Mouse (Mus musculus) liver, embryonic 12.5 days (tissue): ENCODE data around the gene Zfp106. TPM values are rescaled to one million over a fixed set of nuclear protein-coding genes. Genes with fewer than 3 reads are reported as not detected.

Source experiments
- ATAC-seq: fragments of 200-750 bp; cut with Nextera tagmentation; 2 replicates; pipeline ENCODE4 v1.8.0; 2017; ENCODE audit warnings: moderate number of reproducible peaks, mild to moderate bottlenecking, moderate library complexity
- H3K27ac ChIP-seq: fragments of 300-500 bp; sonication (generic); 2 replicates; pipeline ENCODE4 v1.5.1; 2016; ENCODE audit warnings: mild to moderate bottlenecking
- H3K27me3 ChIP-seq: fragments of 300-500 bp; sonication (generic); replicated peaks from 2 replicates; pipeline ENCODE4 v1.6.1; 2016; ENCODE audit warnings: mild to moderate bottlenecking, moderate library complexity
- H3K36me3 ChIP-seq: fragments of 300-500 bp; sonication (generic); 2 replicates; pipeline ENCODE4 v1.6.1; 2016; ENCODE audit warnings: mild to moderate bottlenecking, moderate library complexity
- H3K4me1 ChIP-seq: fragments of 300-500 bp; sonication (generic); 2 replicates; pipeline ENCODE4 v1.6.1; 2016
- H3K4me2 ChIP-seq: fragments of 300-500 bp; sonication (generic); 2 replicates; pipeline ENCODE4 v1.6.1; 2016; ENCODE audit warnings: mild to moderate bottlenecking, moderate library complexity
- H3K4me3 ChIP-seq: fragments of 300-500 bp; sonication (generic); 2 replicates; pipeline ENCODE4 v1.5.1; 2016; ENCODE audit warnings: mild to moderate bottlenecking, moderate library complexity
- H3K9ac ChIP-seq: fragments of 300-500 bp; sonication (generic); 2 replicates; pipeline ENCODE4 v1.6.1; 2016; ENCODE audit warnings: mild to moderate bottlenecking, moderate library complexity
- H3K9me3 ChIP-seq: fragments of 300-500 bp; sonication (generic); replicated peaks from 2 replicates; pipeline ENCODE4 v1.6.1; 2016; ENCODE audit warnings: mild to moderate bottlenecking, moderate library complexity
- WGBS: fragments of 180-500 bp; shearing (Covaris S2); methylation state at CpG from one replicate; pipeline ENCODE4 v1.1.7; 2016; ENCODE audit not compliant: insufficient replicate concordance; 5-methylcytosine and 5-hydroxymethylcytosine counted together
- polyA plus RNA-seq: library from polyadenylated mRNA; unstranded; fragments of >200 nt; fragmentation: Nextera tagmentation; extraction: Ambion mirVana; gene quantifications from 2 replicates; pipeline ENCODE4 v1.2.1, GENCODE M21; 2016

Gene Zfp106
- polyA plus RNA-seq, 1 experiment from 2014 or later, result 43.4 TPM

- no peak overlapping the region for H3K9ac ChIP-seq
- no peak overlapping the region for H3K4me2 ChIP-seq
- no peak overlapping the region for H3K27ac ChIP-seq
- H3K27me3 ChIP-seq, result no peaks in the 10 kb centered on the region
- ATAC-seq, result no peak
- WGBS, result 50% methylated on average over 1 of the region's 1 CpGs
- no peaks in the 10 kb centered on the region for H3K9me3 ChIP-seq
- H3K4me3 ChIP-seq, result no peak overlapping the region
- peaks cover 8% of the 10 kb centered on the region; the same call in 1 of the 2 replicates for H3K4me1 ChIP-seq
- H3K36me3 ChIP-seq, result peaks cover 47% of the 10 kb centered on the region
These were observed 23.9 kb downstream of the Zfp106 start for GRCm38 (mm10) chr2:120539778-120540208.

- Histone ChIP-seq H3K4me3 (no peak overlapping the region), H3K9me3 (no peaks in the 10 kb centered on the region), H3K27ac (no peak overlapping the region), H3K9ac (no peak overlapping the region), H3K36me3 (peaks cover 47% of the 10 kb centered on the region), H3K4me1 (peaks cover 8% of the 10 kb centered on the region; the same call in 1 of the 2 replicates), H3K4me2 (no peak overlapping the region), H3K27me3 (no peaks in the 10 kb centered on the region)
- ATAC-seq, result no peak
- WGBS, result 72% methylated on average over 3 of the region's 3 CpGs
These were observed 24.3 kb downstream of the Zfp106 start for GRCm38 (mm10) chr2:120539333-120539732.

GRCm38 (mm10) chr2:120531223-120531622 lies 32.4 kb downstream of the Zfp106 start:
- Histone ChIP-seq H3K4me3 (no peak overlapping the region), H3K9ac (no peak overlapping the region), H3K27ac (no peak overlapping the region), H3K4me1 (0 out of 2 replicates have a peak, but pooled peaks cover 5% of the 10 kb centered on the region), H3K36me3 (peaks cover 93% of the 10 kb centered on the region), H3K27me3 (no peaks in the 10 kb centered on the region), H3K4me2 (no peak overlapping the region), H3K9me3 (no peaks in the 10 kb centered on the region)
- no peak for ATAC-seq
- 62% methylated on average over 4 of the region's 4 CpGs for WGBS

- no peak overlapping the region for H3K27ac ChIP-seq
- H3K9me3 ChIP-seq, result no peaks in the 10 kb centered on the region
- peaks cover 98% of the 10 kb centered on the region for H3K36me3 ChIP-seq
These were observed 34.1 kb downstream of the Zfp106 start for GRCm38 (mm10) chr2:120529531-120529930.

GRCm38 (mm10) chr2:120526771-120527170 lies 36.9 kb downstream of the Zfp106 start:
- 0 out of 2 replicates have a peak, but pooled peaks cover 4% of the 10 kb centered on the region for H3K4me1 ChIP-seq
- H3K36me3 ChIP-seq, result peaks cover 100% of the 10 kb centered on the region
- no peak overlapping the region for H3K4me3 ChIP-seq
- H3K4me2 ChIP-seq, result no peak overlapping the region
- no peak for ATAC-seq
- no peak overlapping the region for H3K9ac ChIP-seq
- no peaks in the 10 kb centered on the region for H3K27me3 ChIP-seq
- H3K27ac ChIP-seq, result no peak overlapping the region
- H3K9me3 ChIP-seq, result no peaks in the 10 kb centered on the region
- 76% methylated on average over 5 of the region's 5 CpGs for WGBS

More at GRCm38 (mm10) chr2:120529531-120529930, 34.1 kb downstream of the Zfp106 start:
- ATAC-seq, result no peak
- H3K4me2 ChIP-seq, result no peak overlapping the region
- no peaks in the 10 kb centered on the region for H3K27me3 ChIP-seq
- H3K4me1 ChIP-seq, result 0 out of 2 replicates have a peak, but pooled peaks cover 5% of the 10 kb centered on the region
- H3K4me3 ChIP-seq, result no peak overlapping the region
- no peak overlapping the region for H3K9ac ChIP-seq

GRCm38 (mm10) chr2:120518547-120519210 lies 45.0 kb downstream of the Zfp106 start:
- Histone ChIP-seq H3K9ac (no peak overlapping the region), H3K4me2 (no peak overlapping the region), H3K36me3 (peaks cover 99% of the 10 kb centered on the region), H3K27me3 (no peaks in the 10 kb centered on the region), H3K27ac (no peak overlapping the region), H3K4me1 (no peaks in the 10 kb centered on the region), H3K9me3 (no peaks in the 10 kb centered on the region), H3K4me3 (no peak overlapping the region)
- WGBS, result 70% methylated on average over 5 of the region's 5 CpGs
- no peak for ATAC-seq

GRCm38 (mm10) chr2:120514181-120514580 lies 49.5 kb downstream of the Zfp106 start:
- no peaks in the 10 kb centered on the region for H3K9me3 ChIP-seq
- H3K4me1 ChIP-seq, result no peaks in the 10 kb centered on the region
- no peak overlapping the region for H3K9ac ChIP-seq
- no peaks in the 10 kb centered on the region for H3K27me3 ChIP-seq
- no peak overlapping the region for H3K4me2 ChIP-seq
- no peak overlapping the region for H3K27ac ChIP-seq
- WGBS, result 83% methylated on average over 4 of the region's 4 CpGs
- H3K36me3 ChIP-seq, result peaks cover 93% of the 10 kb centered on the region
- no peak overlapping the region for H3K4me3 ChIP-seq
- ATAC-seq, result no peak

GRCm38 (mm10) chr2:120503992-120504391 lies 59.7 kb downstream of the Zfp106 start:
- Histone ChIP-seq H3K4me3 (no peak overlapping the region), H3K9me3 (no peaks in the 10 kb centered on the region), H3K9ac (no peak overlapping the region), H3K4me2 (no peak overlapping the region), H3K27me3 (no peaks in the 10 kb centered on the region), H3K27ac (no peak overlapping the region), H3K4me1 (peaks cover 32% of the 10 kb centered on the region), H3K36me3 (peaks cover 39% of the 10 kb centered on the region)
- ATAC-seq, result no peak
- 62% methylated on average over 5 of the region's 5 CpGs for WGBS

- Histone ChIP-seq H3K27ac (no peak overlapping the region), H3K4me1 (peaks cover 37% of the 10 kb centered on the region), H3K4me2 (no peak overlapping the region), H3K36me3 (peaks cover 30% of the 10 kb centered on the region), H3K9me3 (no peaks in the 10 kb centered on the region), H3K27me3 (no peaks in the 10 kb centered on the region), H3K4me3 (no peak overlapping the region), H3K9ac (no peak overlapping the region)
- ATAC-seq, result no peak
- 69% methylated on average over 6 of the region's 6 CpGs for WGBS
These were observed 60.5 kb downstream of the Zfp106 start for GRCm38 (mm10) chr2:120503094-120503493.

- no peak for ATAC-seq
- peaks cover 37% of the 10 kb centered on the region for H3K4me1 ChIP-seq
- no peak overlapping the region for H3K27ac ChIP-seq
- H3K27me3 ChIP-seq, result no peaks in the 10 kb centered on the region
- H3K9me3 ChIP-seq, result no peaks in the 10 kb centered on the region
- H3K9ac ChIP-seq, result no peak overlapping the region
- no peak overlapping the region for H3K4me2 ChIP-seq
- 58% methylated on average over 3 of the region's 3 CpGs for WGBS
- H3K36me3 ChIP-seq, result peaks cover 27% of the 10 kb centered on the region
- H3K4me3 ChIP-seq, result no peak overlapping the region
These were observed 61.0 kb downstream of the Zfp106 start for GRCm38 (mm10) chr2:120502605-120502990.

GRCm38 (mm10) chr2:120501931-120502604 lies 61.6 kb downstream of the Zfp106 start:
- 54% methylated on average over 13 of the region's 13 CpGs for WGBS
- Histone ChIP-seq H3K27ac (no peak overlapping the region), H3K9me3 (no peaks in the 10 kb centered on the region), H3K4me2 (no peak overlapping the region), H3K4me3 (no peak overlapping the region), H3K4me1 (peaks cover 37% of the 10 kb centered on the region), H3K36me3 (peaks cover 27% of the 10 kb centered on the region), H3K27me3 (no peaks in the 10 kb centered on the region), H3K9ac (no peak overlapping the region)
- ATAC-seq, result no peak

GRCm38 (mm10) chr2:120501136-120501918 lies 62.3 kb downstream of the Zfp106 start:
- no peaks in the 10 kb centered on the region for H3K27me3 ChIP-seq
- no peak overlapping the region for H3K4me2 ChIP-seq
- peaks cover 24% of the 10 kb centered on the region for H3K36me3 ChIP-seq
- H3K9ac ChIP-seq, result no peak overlapping the region
- H3K4me1 ChIP-seq, result peaks cover 37% of the 10 kb centered on the region
- WGBS, result 41% methylated on average over 17 of the region's 17 CpGs
- H3K4me3 ChIP-seq, result no peak overlapping the region
- H3K27ac ChIP-seq, result no peak overlapping the region
- no peaks in the 10 kb centered on the region for H3K9me3 ChIP-seq
- no peak for ATAC-seq
